Mouse (Mus musculus) urinary bladder, adult 18-20 months (tissue): ENCODE measurements around the gene Gm28230.

Experiments
- DNase-seq, 2 experiments: peaks; one replicate each; pipeline ENCODE4 v3.0.0; 2022; ENCODE audit warnings: low spot score in 2 of 2, mixed read lengths in 2 of 2

The Gm28230 gene

DNA sequence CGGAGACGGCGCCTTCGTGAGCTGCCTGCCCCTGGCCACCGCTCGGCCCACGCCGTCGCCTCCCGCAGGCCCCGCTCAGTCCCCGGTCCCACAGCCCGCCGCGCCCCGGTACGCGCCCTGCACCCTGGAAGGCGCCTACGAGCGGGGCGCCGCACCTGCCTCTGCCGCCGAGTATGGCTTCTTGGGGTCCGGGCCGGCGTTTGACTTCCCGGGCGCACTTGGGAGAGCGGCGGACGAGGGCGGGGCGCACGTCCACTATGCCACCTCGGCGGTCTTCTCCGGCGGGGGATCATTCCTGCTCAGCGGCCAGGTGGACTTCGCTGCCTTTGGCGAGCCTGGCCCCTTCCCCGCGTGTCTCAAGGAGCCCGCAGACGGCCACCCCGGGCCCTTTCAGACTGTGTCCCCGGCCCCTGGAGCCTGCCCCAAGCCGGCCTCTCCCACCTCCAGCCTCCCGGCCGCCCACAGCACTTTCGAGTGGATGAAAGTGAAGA lies 36.8 kb downstream of the Gm28230 start:
- no peak for DNase-seq

DNA sequence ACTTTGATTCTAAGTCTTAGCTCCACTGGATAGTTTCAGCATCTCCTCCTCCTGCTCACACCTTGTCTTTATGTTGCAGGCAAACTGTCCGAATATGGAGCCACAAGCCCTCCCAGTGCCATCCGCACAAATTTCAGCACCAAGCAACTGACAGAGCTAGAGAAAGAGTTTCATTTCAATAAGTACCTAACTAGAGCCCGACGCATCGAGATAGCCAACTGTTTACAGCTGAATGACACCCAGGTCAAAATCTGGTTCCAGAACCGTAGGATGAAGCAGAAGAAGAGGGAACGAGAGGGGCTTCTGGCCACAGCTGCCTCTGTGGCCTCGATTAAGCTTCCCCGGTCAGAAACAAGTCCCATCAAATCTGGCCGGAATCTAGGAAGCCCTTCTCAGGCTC lies 37.4 kb downstream of the Gm28230 start:
- no peak for DNase-seq

DNA sequence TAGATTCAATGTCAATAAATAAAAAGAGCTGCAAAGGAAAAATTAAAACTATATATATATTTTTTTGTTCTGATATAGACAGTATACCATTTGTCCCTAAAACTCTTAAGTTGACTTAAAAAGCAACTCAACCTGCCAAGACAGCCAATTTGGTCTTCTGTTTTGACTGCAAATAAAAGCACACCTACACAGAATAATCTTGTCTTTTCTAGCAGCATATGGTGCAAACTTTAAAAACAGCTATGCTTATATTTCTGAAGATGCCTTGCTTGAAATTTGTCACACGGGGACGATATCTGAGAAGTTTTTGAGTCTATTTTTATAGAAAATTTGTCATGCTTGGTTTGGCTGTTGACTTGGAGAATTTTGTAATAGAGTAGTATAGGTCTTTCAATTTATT lies 47.8 kb downstream of the Gm28230 start:
- no peak for DNase-seq

DNA sequence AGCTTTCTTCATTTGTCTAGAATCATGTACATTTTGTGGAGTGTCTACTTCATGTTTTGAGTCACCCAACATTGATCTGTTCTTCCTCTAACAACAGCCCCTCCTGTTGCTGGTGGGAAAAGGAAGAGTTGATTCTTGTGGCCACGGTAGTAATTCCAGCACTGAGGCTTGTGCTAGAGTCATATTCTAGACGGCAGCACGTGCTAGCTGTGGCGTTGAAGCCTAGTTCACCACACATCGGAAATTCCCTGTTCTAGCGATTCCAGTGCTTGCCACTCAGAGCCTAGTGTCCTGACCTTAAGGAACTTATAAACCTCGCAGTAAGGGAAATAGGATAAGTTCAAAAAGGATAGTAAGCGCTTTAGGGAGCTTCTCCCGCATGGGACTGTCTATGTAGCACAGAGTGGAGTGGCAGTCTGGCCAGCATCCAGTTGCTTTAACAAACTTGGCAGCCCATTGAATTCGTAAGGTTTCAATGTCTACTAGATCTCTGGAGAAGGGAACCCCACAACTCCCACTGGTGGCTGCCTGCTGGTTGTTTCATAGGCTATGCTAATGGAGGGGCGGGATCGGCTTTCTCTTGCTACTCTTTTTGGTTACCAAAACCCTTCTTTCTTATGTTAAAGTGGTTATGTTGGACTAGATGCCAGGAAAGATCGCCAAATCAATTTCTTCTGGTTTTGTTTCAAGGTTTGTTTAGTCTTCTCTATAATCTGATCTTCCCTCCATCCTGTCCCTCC lies 51.2 kb downstream of the Gm28230 start:
- DNase-seq = no peak

DNA sequence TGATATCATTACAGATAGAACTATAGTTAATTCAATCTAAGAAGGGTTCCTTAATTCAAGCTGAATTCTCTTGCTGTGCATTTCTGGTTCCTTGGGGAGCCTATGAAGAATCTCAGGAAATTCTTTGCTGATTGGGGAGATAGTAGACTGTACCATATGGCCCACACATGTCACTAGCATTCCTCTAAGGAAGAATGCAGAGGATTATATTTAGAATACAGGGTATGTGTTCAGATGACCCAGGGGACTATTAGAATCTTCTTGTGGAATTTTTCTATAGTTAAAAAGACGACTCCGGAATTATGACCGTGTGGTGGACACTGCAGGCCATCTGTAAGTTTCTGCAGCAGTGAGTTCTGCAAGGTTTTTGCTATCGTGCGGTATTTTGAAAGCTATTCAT lies 54.9 kb downstream of the Gm28230 start:
- no peak for DNase-seq

DNA sequence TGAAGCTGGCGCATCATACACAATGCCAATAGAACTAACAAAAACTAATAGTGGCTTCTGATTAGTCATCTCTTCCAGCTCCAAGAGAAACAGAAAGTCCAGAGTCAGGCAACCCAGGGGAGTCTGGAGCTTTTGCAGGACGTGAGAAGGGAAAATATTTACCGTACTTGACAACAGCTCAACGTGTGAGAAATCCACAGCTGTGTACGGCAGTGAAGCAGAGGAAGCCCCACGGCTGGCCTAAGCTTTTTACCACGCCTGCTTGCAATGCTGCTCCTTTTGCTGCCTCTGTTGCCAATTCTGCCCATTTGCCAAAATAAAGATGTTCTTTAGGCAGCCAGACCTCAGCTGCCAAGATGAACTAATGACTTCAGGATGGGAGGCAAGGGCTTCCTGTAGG lies 69.0 kb downstream of the Gm28230 start:
- DNase-seq = no peak
